Mouse (Mus musculus) embryonic facial prominence, embryonic 11.5 days (tissue): ENCODE measurements around the gene Tm9sf2. TPM values are rescaled to one million over a fixed set of nuclear protein-coding genes. Genes with fewer than 3 reads are reported as not detected.
"Not testable (repeated sequence)": the region's sequence is repeated elsewhere in the genome, so short reads cannot be mapped to it uniquely, and the experiment has no call there.

Source experiments
- ATAC-seq: fragments of 200-750 bp; cut with Nextera tagmentation; replicated peaks from 2 replicates; pipeline ENCODE4 v1.8.0; 2017; ENCODE audit warnings: low read depth; ENCODE audit not compliant: insufficient number of reproducible peaks, low FRiP score, low TSS enrichment
- DNase-seq: peaks from one replicate; pipeline ENCODE4 v3.0.0-alpha.2; 2015; ENCODE audit warnings: low spot score
- H3K27ac ChIP-seq: fragments of 300-500 bp; sonication (generic); replicated peaks from 2 replicates; pipeline ENCODE4 v1.5.1; 2014; ENCODE audit warnings: mild to moderate bottlenecking, low read depth, low read length, control low read depth
- H3K27me3 ChIP-seq: fragments of 300-500 bp; sonication (generic); 2 replicates; pipeline ENCODE4 v1.6.1; 2014; ENCODE audit warnings: mild to moderate bottlenecking, low read length, moderate library complexity, mixed read lengths; ENCODE audit not compliant: control insufficient read depth, insufficient read depth
- H3K36me3 ChIP-seq: fragments of 300-500 bp; sonication (generic); replicated peaks from 2 replicates; pipeline ENCODE4 v1.6.1; 2014; ENCODE audit warnings: low read depth, mild to moderate bottlenecking, low read length, moderate library complexity, mixed read lengths; ENCODE audit not compliant: control insufficient read depth, insufficient read depth
- H3K4me1 ChIP-seq: fragments of 300-500 bp; sonication (generic); 2 replicates; pipeline ENCODE4 v1.6.1; 2014; ENCODE audit warnings: low read length, mixed read lengths; ENCODE audit not compliant: control insufficient read depth, insufficient read depth
- H3K4me2 ChIP-seq: fragments of 300-500 bp; sonication (generic); 2 replicates; pipeline ENCODE4 v1.6.1; 2014; ENCODE audit warnings: low read depth, mild to moderate bottlenecking, control low read depth, low read length, moderate library complexity
- H3K4me3 ChIP-seq: fragments of 300-500 bp; sonication (generic); 2 replicates; pipeline ENCODE4 v1.5.1; 2014; ENCODE audit warnings: low read depth, low read length, control low read depth
- H3K9ac ChIP-seq: fragments of 300-500 bp; sonication (generic); replicated peaks from 2 replicates; pipeline ENCODE4 v1.6.1; 2014; ENCODE audit warnings: mild to moderate bottlenecking, control low read depth, low read length
- H3K9me3 ChIP-seq: fragments of 300-500 bp; sonication (generic); replicated peaks from 2 replicates; pipeline ENCODE4 v1.6.1; 2016; ENCODE audit warnings: mild to moderate bottlenecking, low read length, inconsistent platforms, mixed read lengths; ENCODE audit not compliant: control insufficient read depth
- WGBS: fragments of 180-500 bp; shearing (Covaris S2); extraction: QIAGEN DNeasy Blood & Tissue Kit; methylation state at CpG from one replicate; pipeline ENCODE4 v1.1.7; 2014; 5-methylcytosine and 5-hydroxymethylcytosine counted together
- polyA plus RNA-seq: library from polyadenylated mRNA; unstranded; fragments of >200 nt; fragmentation: Nextera tagmentation; extraction: Ambion mirVana; gene quantifications from 2 replicates; pipeline ENCODE4 v1.2.1, GENCODE M21; 2014

Tm9sf2 gene
- polyA plus RNA-seq, 1 experiment from 2014 or later, result 159 TPM

DNA sequence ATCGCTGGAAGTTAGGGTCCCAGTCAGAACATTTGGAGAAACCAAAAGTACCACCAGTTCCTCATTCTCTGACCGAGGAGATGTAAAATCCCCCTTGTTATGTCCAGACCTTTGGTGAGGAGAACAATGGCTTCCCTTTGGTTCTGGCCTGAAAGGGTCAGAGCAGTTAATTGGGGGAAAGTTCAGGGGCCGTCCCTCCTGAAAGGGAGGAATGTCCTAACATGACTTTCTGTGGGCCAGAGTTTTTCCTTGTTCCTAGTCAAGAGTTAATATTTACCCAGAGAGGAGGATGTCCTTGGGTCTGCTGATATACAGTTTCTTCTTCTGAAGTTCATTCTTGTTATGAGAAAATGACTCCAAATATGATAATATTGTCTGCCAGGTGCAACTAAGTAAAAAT, 38.8 kb upstream of the Tm9sf2 start:
- not testable (repeated sequence) for H3K27ac ChIP-seq, H3K4me3 ChIP-seq, H3K36me3 ChIP-seq, H3K4me1 ChIP-seq, H3K4me2 ChIP-seq, H3K27me3 ChIP-seq, H3K9ac ChIP-seq, ATAC-seq, DNase-seq, H3K9me3 ChIP-seq
- 36% methylated on average over 3 of the region's 3 CpGs for WGBS

DNA sequence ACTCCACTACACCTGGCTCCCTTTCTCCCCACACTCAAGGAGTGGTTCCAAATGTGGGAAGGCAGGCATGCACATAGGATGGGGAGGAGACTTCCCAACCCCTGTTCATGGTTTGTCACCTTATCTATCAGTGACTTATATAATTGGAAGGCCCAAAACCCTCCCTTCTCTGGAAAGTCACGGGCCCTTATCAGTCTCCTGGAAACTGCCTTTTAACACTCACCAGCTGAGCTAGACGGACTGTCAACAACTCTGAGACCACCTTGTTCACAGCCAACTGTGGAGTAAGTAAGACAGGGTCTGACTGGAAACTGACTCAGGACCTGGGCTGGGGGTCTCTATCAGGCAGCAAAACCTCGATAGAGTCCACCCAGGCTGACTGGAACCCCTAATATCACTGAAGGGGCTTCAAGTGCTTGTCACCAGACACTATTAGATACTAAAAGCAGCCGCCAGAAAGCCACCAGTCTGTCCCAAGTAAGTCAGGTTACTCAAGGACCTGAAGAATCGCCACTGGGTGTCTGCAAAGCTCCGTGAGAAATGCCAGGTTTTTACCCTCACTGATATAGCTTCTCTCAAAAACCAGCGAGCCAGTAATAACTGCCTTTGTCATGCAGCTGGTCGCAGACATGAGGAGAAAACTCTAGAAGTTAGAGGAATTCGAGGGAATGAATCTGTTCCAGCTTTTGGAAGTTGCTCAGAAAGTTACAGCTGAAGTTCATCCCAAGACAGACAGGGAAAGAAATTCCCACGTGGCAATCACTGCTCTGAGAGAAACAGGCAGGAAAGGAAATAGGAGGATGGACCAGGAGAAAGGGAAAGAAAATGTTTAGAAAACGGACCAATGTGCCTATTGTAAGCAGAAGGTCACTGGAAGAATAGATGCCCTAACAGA, 37.8 kb upstream of the Tm9sf2 start:
- H3K9ac ChIP-seq, result no peak overlapping the region
- no peak for ATAC-seq

DNA sequence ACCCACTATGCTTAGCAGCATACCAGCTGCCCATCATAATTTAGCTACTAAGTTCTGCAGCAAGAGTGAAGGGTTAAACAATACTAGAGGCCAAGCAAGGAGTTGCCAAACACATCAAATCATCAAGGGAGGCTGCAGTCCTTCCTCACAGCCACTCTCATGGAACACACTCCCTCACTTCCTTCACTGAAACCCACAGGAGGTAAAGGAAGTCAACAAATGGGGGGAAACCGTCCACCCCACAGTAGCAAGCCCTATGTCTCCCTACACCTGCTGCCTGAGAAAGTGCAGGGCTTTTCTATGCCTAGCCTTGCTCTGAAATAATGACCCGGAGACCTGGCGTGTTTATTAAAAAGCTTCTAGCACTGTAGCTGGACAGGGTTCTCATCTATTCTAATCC, 36.9 kb upstream of the Tm9sf2 start:
- 76% methylated on average over 3 of the region's 3 CpGs for WGBS
- no peak for ATAC-seq

More for the DNA sequence above, 37.8 kb upstream of the Tm9sf2 start:
- WGBS, result 67% methylated on average over 11 of the region's 11 CpGs
- Histone ChIP-seq H3K27ac (no peak overlapping the region), H3K9me3 (no peaks in the 10 kb centered on the region), H3K4me1 (no peaks in the 10 kb centered on the region), H3K27me3 (no peaks in the 10 kb centered on the region), H3K4me3 (no peak overlapping the region), H3K4me2 (no peak overlapping the region), H3K36me3 (no peaks in the 10 kb centered on the region)
- no peak for DNase-seq

DNA sequence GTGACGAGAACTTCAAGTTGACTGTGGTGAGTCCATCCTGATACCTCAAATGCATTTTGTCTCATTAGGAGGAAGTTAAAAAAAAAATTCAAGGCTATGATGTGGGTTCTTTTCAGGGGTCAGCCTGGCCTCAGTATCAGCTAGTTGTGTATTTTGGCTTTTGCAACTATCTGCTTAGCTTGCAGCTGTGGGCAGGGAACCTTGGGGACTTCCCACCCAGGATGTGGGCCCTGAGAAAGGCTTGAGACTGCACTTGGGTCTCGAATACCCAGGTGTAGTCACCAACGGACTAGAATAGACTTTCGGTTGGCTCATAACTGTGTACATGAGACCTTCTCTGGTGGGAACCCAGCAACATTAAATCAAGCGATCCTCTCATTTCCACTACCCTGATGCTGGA, 33.4 kb upstream of the Tm9sf2 start:
- Histone ChIP-seq H3K4me3 (no peak overlapping the region), H3K27me3 (no peaks in the 10 kb centered on the region), H3K27ac (no peak overlapping the region), H3K9ac (no peak overlapping the region), H3K4me2 (no peak overlapping the region), H3K36me3 (no peaks in the 10 kb centered on the region), H3K4me1 (no peaks in the 10 kb centered on the region), H3K9me3 (no peaks in the 10 kb centered on the region)
- ATAC-seq (no peak), DNase-seq (no peak)
- 89% methylated on average over 5 of the region's 5 CpGs for WGBS

More for the DNA sequence above, 36.9 kb upstream of the Tm9sf2 start:
- H3K9me3 ChIP-seq, result no peaks in the 10 kb centered on the region
- no peaks in the 10 kb centered on the region for H3K36me3 ChIP-seq
- no peaks in the 10 kb centered on the region for H3K27me3 ChIP-seq
- DNase-seq, result no peak
- H3K4me3 ChIP-seq, result no peak overlapping the region
- no peak overlapping the region for H3K27ac ChIP-seq
- H3K4me1 ChIP-seq, result no peaks in the 10 kb centered on the region
- no peak overlapping the region for H3K9ac ChIP-seq
- no peak overlapping the region for H3K4me2 ChIP-seq

DNA sequence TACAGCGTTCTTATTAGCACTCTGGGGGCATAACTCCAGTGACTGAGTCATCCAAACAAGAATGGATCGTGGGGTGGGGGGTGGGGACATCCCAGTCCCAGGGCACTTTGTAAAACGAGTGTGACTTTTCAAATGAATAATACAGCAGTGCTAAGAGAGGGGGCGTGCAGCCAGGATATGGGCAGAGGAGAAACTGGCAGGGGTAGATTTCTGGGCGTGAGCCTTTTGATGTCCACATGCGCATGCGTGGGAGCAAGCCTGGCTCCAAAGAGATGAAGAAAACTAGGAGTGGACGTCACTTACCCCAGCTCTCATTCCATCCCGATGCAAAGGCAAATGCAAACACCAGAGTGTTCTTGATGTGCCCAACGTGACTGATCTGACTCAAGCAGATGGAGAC, 32.5 kb upstream of the Tm9sf2 start:
- no peaks in the 10 kb centered on the region for H3K27me3 ChIP-seq
- H3K4me1 ChIP-seq, result no peaks in the 10 kb centered on the region
- no peak for DNase-seq
- H3K9me3 ChIP-seq, result no peaks in the 10 kb centered on the region
- H3K4me3 ChIP-seq, result no peak overlapping the region
- WGBS, result 83% methylated on average over 10 of the region's 10 CpGs
- H3K27ac ChIP-seq, result no peak overlapping the region
- no peak overlapping the region for H3K4me2 ChIP-seq
- no peaks in the 10 kb centered on the region for H3K36me3 ChIP-seq
- H3K9ac ChIP-seq, result no peak overlapping the region
- ATAC-seq, result no peak

DNA sequence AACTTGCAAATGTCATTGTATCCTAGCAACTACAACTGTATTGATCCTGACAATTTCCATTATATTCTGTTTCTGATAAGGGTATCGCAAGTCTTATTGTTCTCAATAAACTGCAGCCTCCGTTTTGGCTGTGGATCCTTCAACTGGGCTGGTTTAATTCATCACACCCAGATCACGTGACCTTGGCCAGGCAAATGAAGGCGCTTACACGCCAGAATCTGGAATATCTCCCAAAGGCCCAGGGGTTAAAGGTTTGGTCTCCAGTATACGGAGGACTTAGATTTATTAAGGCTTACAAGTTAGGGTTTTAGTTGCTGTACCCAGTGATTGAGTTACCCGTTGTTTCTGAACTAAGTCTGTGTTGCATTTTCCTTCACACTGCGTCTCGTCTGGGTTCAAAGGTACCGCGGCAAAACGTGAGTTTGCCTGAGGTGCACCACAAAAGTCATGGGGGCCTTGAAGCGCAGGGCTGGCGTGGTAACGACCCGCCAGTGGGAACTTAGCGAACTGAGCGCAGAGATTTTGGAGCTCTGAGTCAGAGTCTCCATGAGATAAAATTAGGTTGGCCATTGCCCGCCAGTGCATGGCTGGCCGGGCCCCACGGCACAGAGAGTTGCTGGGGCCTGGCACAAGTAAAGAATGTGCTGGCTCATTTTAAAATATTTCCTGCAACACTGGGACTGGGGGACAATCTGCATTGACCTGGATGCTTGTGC, 31.2 kb upstream of the Tm9sf2 start:
- Histone ChIP-seq H3K27me3 (no peaks in the 10 kb centered on the region), H3K36me3 (no peaks in the 10 kb centered on the region), H3K4me1 (no peaks in the 10 kb centered on the region), H3K4me2 (no peak overlapping the region), H3K9ac (no peak overlapping the region), H3K9me3 (no peaks in the 10 kb centered on the region), H3K27ac (no peak overlapping the region), H3K4me3 (no peak overlapping the region)
- no peak for DNase-seq
- 86% methylated on average over 21 of the region's 21 CpGs for WGBS
- no peak for ATAC-seq

DNA sequence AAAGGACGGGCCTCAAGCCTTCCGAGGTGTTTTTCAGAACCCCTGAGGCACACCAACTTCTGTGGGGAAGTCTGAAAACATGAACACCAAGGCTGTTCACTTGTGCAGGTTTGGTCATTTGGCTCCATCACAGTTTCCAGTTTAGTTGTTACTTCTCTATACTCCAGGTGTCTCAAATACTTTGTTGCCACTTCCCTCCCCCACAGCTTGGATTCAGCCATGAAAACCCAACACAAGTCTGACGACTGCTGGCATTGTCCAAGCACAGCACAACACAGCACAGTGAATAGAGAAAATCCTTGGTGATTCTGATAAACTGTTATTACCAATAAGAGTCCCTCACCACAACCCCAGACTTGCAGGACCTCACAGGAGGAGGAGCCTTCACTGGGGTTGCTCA, 29.8 kb upstream of the Tm9sf2 start:
- no peaks in the 10 kb centered on the region for H3K36me3 ChIP-seq
- no peak for ATAC-seq
- 85% methylated on average over 3 of the region's 3 CpGs for WGBS
- no peaks in the 10 kb centered on the region for H3K4me1 ChIP-seq
- no peak overlapping the region for H3K4me3 ChIP-seq
- DNase-seq, result no peak
- H3K9me3 ChIP-seq, result no peaks in the 10 kb centered on the region
- no peak overlapping the region for H3K27ac ChIP-seq
- H3K27me3 ChIP-seq, result no peaks in the 10 kb centered on the region
- no peak overlapping the region for H3K4me2 ChIP-seq
- H3K9ac ChIP-seq, result no peak overlapping the region

DNA sequence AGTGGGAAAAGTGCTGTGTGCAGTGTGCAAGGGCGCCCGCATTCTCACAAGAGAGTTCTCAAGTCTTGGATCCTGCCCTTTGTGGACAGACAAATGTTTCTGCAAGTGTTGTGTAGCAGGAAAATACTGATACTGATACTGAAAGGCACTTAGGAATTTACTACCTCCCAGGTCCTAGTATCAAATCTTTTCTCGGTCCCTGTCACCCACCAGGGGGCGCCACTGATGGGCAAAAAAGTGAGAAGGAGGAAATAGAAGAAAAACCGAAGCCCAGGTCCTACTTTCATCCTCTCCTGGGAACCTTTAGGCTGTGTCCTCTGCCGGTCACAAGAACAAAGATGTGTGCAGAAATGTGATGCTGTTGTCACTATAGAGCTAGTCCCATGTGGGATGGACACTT, 27.4 kb upstream of the Tm9sf2 start:
- no peak overlapping the region for H3K4me2 ChIP-seq
- 42% methylated on average over 6 of the region's 6 CpGs for WGBS

More for the DNA sequence above, 27.4 kb upstream of the Tm9sf2 start:
- no peaks in the 10 kb centered on the region for H3K4me1 ChIP-seq
- H3K9ac ChIP-seq, result no peak overlapping the region
- no peak for ATAC-seq
- DNase-seq, result peak; percentile 55
- H3K36me3 ChIP-seq, result no peaks in the 10 kb centered on the region
- H3K4me3 ChIP-seq, result no peak overlapping the region
- H3K9me3 ChIP-seq, result no peaks in the 10 kb centered on the region
- H3K27ac ChIP-seq, result no peak overlapping the region
- H3K27me3 ChIP-seq, result no peaks in the 10 kb centered on the region
